Mouse (Mus musculus): ENCODE results near the gene Xrn1.

DNA sequence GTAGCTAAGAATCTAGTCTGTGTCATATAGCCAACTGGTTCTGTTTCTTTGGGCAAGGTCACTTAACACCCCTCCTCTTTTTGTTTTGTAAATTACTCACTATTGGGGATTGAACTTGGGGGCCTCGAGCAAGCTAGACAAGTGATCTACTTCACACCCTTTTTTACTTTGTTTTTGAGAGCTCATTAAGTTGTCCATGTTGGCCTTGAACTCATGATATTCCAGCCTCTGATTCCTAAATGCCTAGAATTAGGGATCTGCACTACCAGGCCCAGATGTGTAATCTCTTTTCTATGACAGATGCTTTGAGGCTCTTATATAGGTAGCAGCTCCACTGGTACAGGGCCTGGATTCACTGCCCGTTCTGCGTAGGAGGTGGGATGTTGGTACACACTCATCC lies 89.7 kb downstream of the Xrn1 start:
- no peak for TF ChIP-seq CTCF (IDR thresholded peaks at IDR 0.05; ENCODE audit: low read depth, low read length)
- no peak for TF ChIP-seq POLR2A (IDR thresholded peaks at IDR 0.05; ENCODE audit: extremely low read depth, insufficient read depth, low read length)

All from liver, adult 2 months (tissue).